Mouse (Mus musculus): ENCODE results near the gene Aldh2. TPM values are rescaled to one million over a fixed set of nuclear protein-coding genes. Genes with fewer than 3 reads are reported as not detected.

The Aldh2 gene
- total and polyA plus RNA-seq, 2 experiments from 2014 or later, result 101 to 126 TPM

GRCm38 (mm10) chr5:121594714-121595313 lies 1.2 kb upstream of the Aldh2 start:
- Histone ChIP-seq H3K9ac (replicated peaks; ENCODE audit: low read depth, low read length) (no peak overlapping the region), H3K9me3 (replicated peaks; ENCODE audit: control insufficient read depth, low read length) (no peaks in the 10 kb centered on the region), H3K27me3 (ENCODE audit: control insufficient read depth, insufficient read depth, low read length) (no peaks in the 10 kb centered on the region; the same call in 1 of the 2 replicates), H3K36me3 (replicated peaks; ENCODE audit: control insufficient read depth, insufficient read depth, low read length) (no peaks in the 10 kb centered on the region), H3K4me2 (ENCODE audit: low read depth, low read length) (no peak overlapping the region), H3K4me3 (ENCODE audit: low read depth, low read length) (no peak overlapping the region), H3K27ac (ENCODE audit: low read depth) (no peak overlapping the region), H3K4me1 (ENCODE audit: control insufficient read depth, insufficient read depth) (peaks cover 18% of the 10 kb centered on the region)
- TF ChIP-seq CTCF (IDR thresholded peaks at IDR 0.05; ENCODE audit: low read depth) (no peak), EP300 (IDR thresholded peaks at IDR 0.05; ENCODE audit: low read depth) (no peak)
- DNase-seq (ENCODE audit: low spot score) (no peak), ATAC-seq (ENCODE audit: insufficient read depth, low read depth) (no peak)
- 76% methylated on average over 6 of the region's 6 CpGs for WGBS

DNA sequence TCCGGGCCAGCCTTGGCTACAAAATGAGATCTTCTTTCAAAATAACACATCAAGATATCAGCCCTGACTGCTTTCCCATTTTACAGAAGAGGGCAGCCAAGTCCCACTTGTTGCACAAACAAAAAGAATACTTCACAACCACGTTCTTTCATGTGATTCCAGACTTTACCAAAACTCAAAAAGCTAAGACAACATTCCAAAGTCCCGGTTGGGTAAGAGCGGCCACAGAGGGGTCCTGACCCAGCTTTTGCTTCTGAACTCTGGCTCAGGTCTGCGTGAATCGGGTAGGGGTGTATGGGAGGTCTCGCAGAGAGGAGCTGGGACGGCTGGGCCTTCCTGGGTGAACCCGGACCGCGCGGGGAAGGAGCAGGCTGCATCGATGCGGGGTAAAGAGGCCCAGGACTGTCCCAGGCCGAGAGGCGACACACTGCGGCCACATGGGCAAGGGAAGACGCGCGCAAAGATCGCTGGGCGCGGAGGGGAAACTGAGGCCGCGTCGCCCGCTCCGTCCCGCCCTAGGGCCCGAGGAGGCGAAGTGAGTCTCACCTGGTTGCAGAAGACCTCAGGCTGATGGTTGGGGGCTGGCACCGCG lies 712 bp downstream of the Aldh2 start:
- Histone ChIP-seq H3K4me2 (ENCODE audit: low read depth, low read length) (peak overlapping the region; percentile 90), H3K27ac (ENCODE audit: low read depth) (peak overlapping the region; percentile 73), H3K36me3 (replicated peaks; ENCODE audit: control insufficient read depth, insufficient read depth, low read length) (no peaks in the 10 kb centered on the region), H3K27me3 (ENCODE audit: control insufficient read depth, insufficient read depth, low read length) (no peaks in the 10 kb centered on the region; the same call in 1 of the 2 replicates), H3K9ac (replicated peaks; ENCODE audit: low read depth, low read length) (peak overlapping the region; percentile 66), H3K4me3 (ENCODE audit: low read depth, low read length) (peak overlapping the region; percentile 65), H3K9me3 (replicated peaks; ENCODE audit: control insufficient read depth, low read length) (no peaks in the 10 kb centered on the region), H3K4me1 (ENCODE audit: control insufficient read depth, insufficient read depth) (peaks cover 18% of the 10 kb centered on the region)
- TF ChIP-seq CTCF (IDR thresholded peaks at IDR 0.05; ENCODE audit: low read depth), result no peak
- TF ChIP-seq EP300 (IDR thresholded peaks at IDR 0.05; ENCODE audit: low read depth), result no peak
- WGBS, result 5% methylated on average over 33 of the region's 33 CpGs
- DNase-seq (ENCODE audit: low spot score) (no peak), ATAC-seq (ENCODE audit: insufficient read depth, low read depth) (peak; percentile 36; the same call in 1 of the 2 replicates)

GRCm38 (mm10) chr5:121592064-121592815 lies 1.4 kb downstream of the Aldh2 start:
- TF ChIP-seq CTCF (IDR thresholded peaks at IDR 0.05; ENCODE audit: low read depth), result no peak
- no peak for TF ChIP-seq EP300 (IDR thresholded peaks at IDR 0.05; ENCODE audit: low read depth)
- H3K4me2 ChIP-seq (ENCODE audit: low read depth, low read length), result peak overlapping the region; percentile 90
- peaks cover 18% of the 10 kb centered on the region for H3K4me1 ChIP-seq (ENCODE audit: control insufficient read depth, insufficient read depth)
- H3K9me3 ChIP-seq (replicated peaks; ENCODE audit: control insufficient read depth, low read length), result no peaks in the 10 kb centered on the region
- no peak for DNase-seq (ENCODE audit: low spot score)
- peak overlapping the region; percentile 65 for H3K4me3 ChIP-seq (ENCODE audit: low read depth, low read length)
- H3K36me3 ChIP-seq (replicated peaks; ENCODE audit: control insufficient read depth, insufficient read depth, low read length), result no peaks in the 10 kb centered on the region
- WGBS, result 59% methylated on average over 11 of the region's 11 CpGs
- H3K27me3 ChIP-seq (ENCODE audit: control insufficient read depth, insufficient read depth, low read length), result no peaks in the 10 kb centered on the region; the same call in 1 of the 2 replicates
- no peak overlapping the region; the same call in 1 of the 2 replicates for H3K9ac ChIP-seq (replicated peaks; ENCODE audit: low read depth, low read length)
- ATAC-seq (ENCODE audit: insufficient read depth, low read depth), result no peak
- H3K27ac ChIP-seq (ENCODE audit: low read depth), result no peak overlapping the region

GRCm38 (mm10) chr5:121591417-121592063 lies 2.1 kb downstream of the Aldh2 start:
- Histone ChIP-seq H3K9ac (replicated peaks; ENCODE audit: low read depth, low read length) (no peak overlapping the region; the same call in 1 of the 2 replicates), H3K4me3 (ENCODE audit: low read depth, low read length) (no peak overlapping the region), H3K27me3 (ENCODE audit: control insufficient read depth, insufficient read depth, low read length) (no peaks in the 10 kb centered on the region; the same call in 1 of the 2 replicates), H3K36me3 (replicated peaks; ENCODE audit: control insufficient read depth, insufficient read depth, low read length) (no peaks in the 10 kb centered on the region), H3K4me1 (ENCODE audit: control insufficient read depth, insufficient read depth) (peaks cover 18% of the 10 kb centered on the region), H3K9me3 (replicated peaks; ENCODE audit: control insufficient read depth, low read length) (no peaks in the 10 kb centered on the region), H3K27ac (ENCODE audit: low read depth) (0 out of 2 replicates have a peak overlapping the region, but pooled peaks have one; percentile 7), H3K4me2 (ENCODE audit: low read depth, low read length) (peak overlapping the region; percentile 90)
- TF ChIP-seq EP300 (IDR thresholded peaks at IDR 0.05; ENCODE audit: low read depth), result no peak
- no peak for TF ChIP-seq CTCF (IDR thresholded peaks at IDR 0.05; ENCODE audit: low read depth)
- WGBS, result 47% methylated on average over 11 of the region's 11 CpGs
- ATAC-seq (ENCODE audit: insufficient read depth, low read depth), result no peak
- DNase-seq (ENCODE audit: low spot score), result no peak

DNA sequence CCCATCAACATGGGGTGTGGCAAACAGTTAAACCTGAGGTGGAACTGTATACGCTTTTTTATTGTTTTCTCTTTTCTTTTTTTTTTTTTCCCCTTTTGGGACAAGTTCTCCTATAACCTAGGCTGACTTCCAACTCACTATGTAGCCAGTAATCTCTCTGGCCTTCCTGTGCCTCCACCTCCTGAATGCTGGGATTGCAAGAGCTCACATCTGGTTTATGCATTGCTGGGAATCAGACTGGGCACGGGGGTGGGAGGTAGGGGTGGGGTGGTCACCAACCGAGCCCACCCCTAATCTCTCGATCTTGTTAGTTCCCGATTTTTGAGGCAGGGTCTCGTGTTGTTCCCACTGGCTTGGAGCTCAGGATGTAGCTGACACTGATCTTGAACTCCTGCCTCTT lies 3.7 kb downstream of the Aldh2 start:
- H3K4me3 ChIP-seq (ENCODE audit: low read depth, low read length), result no peak overlapping the region
- H3K9ac ChIP-seq (replicated peaks; ENCODE audit: low read depth, low read length), result no peak overlapping the region
- no peaks in the 10 kb centered on the region for H3K36me3 ChIP-seq (replicated peaks; ENCODE audit: control insufficient read depth, insufficient read depth, low read length)
- no peak for DNase-seq (ENCODE audit: low spot score)
- H3K4me2 ChIP-seq (ENCODE audit: low read depth, low read length), result no peak overlapping the region
- no peak for ATAC-seq (ENCODE audit: insufficient read depth, low read depth)
- no peak for TF ChIP-seq CTCF (IDR thresholded peaks at IDR 0.05; ENCODE audit: low read depth)
- no peak for TF ChIP-seq EP300 (IDR thresholded peaks at IDR 0.05; ENCODE audit: low read depth)
- no peaks in the 10 kb centered on the region; the same call in 1 of the 2 replicates for H3K27me3 ChIP-seq (ENCODE audit: control insufficient read depth, insufficient read depth, low read length)
- H3K4me1 ChIP-seq (ENCODE audit: control insufficient read depth, insufficient read depth), result peaks cover 13% of the 10 kb centered on the region
- 66% methylated on average over 6 of the region's 6 CpGs for whole genome bisulfite sequencing
- H3K27ac ChIP-seq (ENCODE audit: low read depth), result no peak overlapping the region
- no peaks in the 10 kb centered on the region for H3K9me3 ChIP-seq (replicated peaks; ENCODE audit: control insufficient read depth, low read length)

All from heart, postnatal 0 days (tissue).